Mouse (Mus musculus): Measurements from ENCODE around the gene Zyg11b. TPM values are rescaled to one million over a fixed set of nuclear protein-coding genes. Genes with fewer than 3 reads are reported as not detected.

Gene Zyg11b
- polyA plus RNA-seq, 1 experiment from 2014 or later: 23.1 TPM

DNA sequence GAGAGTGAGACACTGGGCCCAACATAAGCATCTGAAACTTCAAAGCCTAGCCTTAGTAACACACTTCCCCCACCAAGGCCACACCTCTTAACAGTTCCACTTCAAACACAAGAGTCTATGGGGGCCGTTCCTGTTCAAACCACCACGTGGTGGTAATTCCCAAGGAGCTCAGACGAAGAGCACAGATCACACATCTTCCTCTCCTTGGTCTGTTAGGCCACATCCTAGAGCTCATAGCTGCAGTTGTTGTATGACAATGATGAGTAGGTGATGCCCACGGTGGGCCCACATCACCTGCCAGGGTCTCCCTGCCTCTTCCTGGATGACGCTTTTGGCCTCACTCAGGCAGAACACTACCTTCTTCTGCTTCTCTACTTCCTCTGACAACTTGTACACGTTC is 9.8 kb upstream of the Zyg11b start:
- WGBS: 69% methylated on average over 6 of the region's 6 CpGs
- no peak overlapping the region for H3K4me2 ChIP-seq
- no peak overlapping the region for H3K27ac ChIP-seq (replicated peaks)

DNA sequence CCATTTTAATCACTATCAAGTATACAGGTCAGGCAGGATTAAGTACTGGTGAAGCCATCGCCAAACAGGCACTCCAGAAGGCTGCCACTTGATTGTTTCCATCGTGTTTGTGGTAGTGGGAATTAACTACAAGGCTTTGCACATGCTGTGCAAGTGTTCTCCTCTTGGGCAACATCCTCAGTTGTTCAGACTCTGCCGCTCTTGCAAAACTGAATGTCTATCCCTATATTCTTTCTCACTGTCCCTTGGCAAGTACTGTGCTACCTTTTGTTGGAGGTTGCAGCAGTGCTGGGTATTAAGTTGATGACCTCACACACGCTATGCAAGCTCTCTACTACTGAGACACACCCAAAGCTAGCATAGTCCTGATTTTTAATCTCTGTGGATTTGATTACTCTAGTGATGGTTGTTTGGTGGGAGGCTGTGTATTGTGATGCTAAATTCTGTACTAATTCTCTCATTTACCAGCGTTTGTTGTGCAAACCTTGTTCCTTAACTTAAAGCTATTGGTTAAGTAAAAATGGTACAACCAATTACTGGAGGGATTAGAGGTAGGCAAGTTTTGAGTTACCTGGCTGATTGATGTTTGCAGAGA is 1.5 kb upstream of the Zyg11b start:
- Histone ChIP-seq H3K4me1 (replicated peaks) (peaks cover 30% of the 10 kb centered on the region), H3K27me3 (no peaks in the 10 kb centered on the region), H3K9ac (no peak overlapping the region), H3K4me3 (no peak overlapping the region), H3K36me3 (no peaks in the 10 kb centered on the region), H3K4me2 (no peak overlapping the region), H3K27ac (replicated peaks) (no peak overlapping the region), H3K9me3 (peaks cover 10% of the 10 kb centered on the region; the same call in 1 of the 2 replicates)
- WGBS: 78% methylated on average over 5 of the region's 5 CpGs
- no peak for ATAC-seq (ENCODE audit: low read depth)

More for the DNA sequence above, 9.8 kb upstream of the Zyg11b start:
- H3K9ac ChIP-seq: no peak overlapping the region
- 0 out of 2 replicates have a peak, but pooled peaks cover 2% of the 10 kb centered on the region for H3K9me3 ChIP-seq
- no peak for ATAC-seq (ENCODE audit: low read depth)
- H3K4me1 ChIP-seq (replicated peaks): no peaks in the 10 kb centered on the region
- no peak overlapping the region for H3K4me3 ChIP-seq
- no peaks in the 10 kb centered on the region for H3K27me3 ChIP-seq
- H3K36me3 ChIP-seq: no peaks in the 10 kb centered on the region

DNA sequence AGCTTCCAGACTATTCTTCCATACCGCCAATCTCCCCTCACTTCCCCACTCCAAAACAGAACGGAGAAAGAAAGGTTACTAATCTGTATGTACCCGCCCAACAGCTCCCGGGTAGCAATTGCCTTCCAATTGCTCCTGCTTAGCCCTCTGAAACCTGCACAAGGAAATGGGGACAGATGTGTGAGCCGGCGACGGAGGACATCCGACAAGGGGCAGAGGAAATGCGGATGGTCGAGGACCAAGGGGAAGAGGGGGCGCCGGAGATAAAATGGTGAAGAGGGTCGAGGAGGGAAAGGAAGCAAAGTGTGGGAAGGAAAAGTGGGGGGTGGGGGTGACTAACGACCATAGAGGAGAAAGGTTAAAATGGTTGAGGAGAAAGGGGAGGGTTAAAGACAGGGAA is 630 bp downstream of the Zyg11b start:
- H3K9ac ChIP-seq: peak overlapping the region; percentile 95
- peaks cover 3% of the 10 kb centered on the region; the same call in 1 of the 2 replicates for H3K9me3 ChIP-seq
- ATAC-seq (ENCODE audit: low read depth): peak; percentile 29
- peak overlapping the region; percentile 93 for H3K27ac ChIP-seq (replicated peaks)
- H3K4me1 ChIP-seq (replicated peaks): peaks cover 30% of the 10 kb centered on the region
- WGBS: 1% methylated on average over 14 of the region's 14 CpGs
- H3K4me2 ChIP-seq: peak overlapping the region; percentile 67
- peak overlapping the region; percentile 90 for H3K4me3 ChIP-seq
- H3K36me3 ChIP-seq: no peaks in the 10 kb centered on the region
- no peaks in the 10 kb centered on the region for H3K27me3 ChIP-seq

DNA sequence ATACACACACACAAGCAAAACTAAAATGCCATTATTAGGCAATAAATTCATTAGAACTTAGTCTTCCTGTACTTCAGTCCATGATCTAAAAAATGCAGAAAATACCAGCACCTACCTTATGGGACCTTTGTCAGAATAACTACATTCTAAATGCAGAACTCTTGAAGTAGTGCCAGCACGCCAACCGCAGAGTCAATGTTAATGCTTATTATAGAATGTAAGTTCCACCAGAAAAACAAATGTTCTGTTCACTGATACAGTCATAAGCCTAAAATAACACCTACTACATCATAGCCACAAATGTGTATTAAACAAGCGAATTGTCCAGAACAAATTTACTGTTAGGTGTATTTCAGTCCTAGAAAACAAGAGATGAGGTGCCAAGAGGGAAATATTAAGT is 23.9 kb downstream of the Zyg11b start:
- H3K27me3 ChIP-seq: no peaks in the 10 kb centered on the region

DNA sequence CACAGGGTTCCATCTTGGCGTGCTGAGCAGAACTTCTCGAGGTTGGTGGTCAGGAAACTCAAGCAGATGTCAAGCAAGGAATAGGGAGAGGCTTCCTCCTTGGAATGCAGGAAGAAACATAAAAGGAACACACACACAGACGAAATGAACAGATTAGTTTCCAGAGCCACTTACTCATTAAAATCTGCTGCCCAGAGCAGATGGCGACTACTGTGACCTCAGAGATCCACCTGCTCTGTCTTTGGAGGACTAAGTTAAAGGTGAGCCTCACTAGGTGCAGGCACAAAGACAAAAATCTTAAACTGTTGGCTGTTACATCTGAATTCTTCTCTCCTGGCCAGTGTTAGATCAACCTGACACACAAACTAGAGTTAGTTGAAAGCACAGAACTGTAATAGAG is 28.6 kb downstream of the Zyg11b start:
- Histone ChIP-seq H3K4me1 (replicated peaks) (0 out of 2 replicates have a peak, but pooled peaks cover 4% of the 10 kb centered on the region), H3K4me3 (no peak overlapping the region), H3K27me3 (no peaks in the 10 kb centered on the region), H3K27ac (replicated peaks) (no peak overlapping the region; the same call in 1 of the 2 replicates), H3K9ac (no peak overlapping the region), H3K9me3 (no peaks in the 10 kb centered on the region), H3K36me3 (peaks cover 29% of the 10 kb centered on the region), H3K4me2 (no peak overlapping the region)
- 79% methylated on average over 4 of the region's 4 CpGs for WGBS
- ATAC-seq (ENCODE audit: low read depth): no peak

More for the DNA sequence above, 23.9 kb downstream of the Zyg11b start:
- WGBS: 96% methylated on average over 3 of the region's 3 CpGs
- H3K27ac ChIP-seq (replicated peaks): no peak overlapping the region
- no peaks in the 10 kb centered on the region for H3K9me3 ChIP-seq
- H3K4me2 ChIP-seq: no peak overlapping the region
- no peak overlapping the region for H3K4me3 ChIP-seq
- H3K9ac ChIP-seq: no peak overlapping the region
- H3K4me1 ChIP-seq (replicated peaks): 0 out of 2 replicates have a peak, but pooled peaks cover 4% of the 10 kb centered on the region
- peaks cover 5% of the 10 kb centered on the region; the same call in 1 of the 2 replicates for H3K36me3 ChIP-seq
- ATAC-seq (ENCODE audit: low read depth): no peak

DNA sequence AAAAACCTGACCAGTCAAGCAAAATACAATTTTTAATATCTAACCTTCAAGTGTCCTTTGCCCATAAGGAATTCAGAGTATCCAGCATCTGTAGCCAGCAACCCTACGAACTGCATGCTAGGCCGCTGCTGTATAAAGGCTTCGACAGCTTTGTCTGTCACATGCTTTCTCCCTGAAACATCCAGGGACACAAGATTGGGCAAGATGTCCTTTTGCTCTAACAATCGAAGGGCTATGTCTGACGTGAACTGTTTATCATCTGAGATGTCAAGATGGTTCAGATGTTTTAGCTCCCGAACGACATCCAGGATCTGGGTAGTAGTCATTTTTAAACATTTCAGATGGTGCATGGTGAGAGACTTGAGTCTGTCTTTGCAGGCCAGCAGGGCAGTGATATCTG is 35.1 kb downstream of the Zyg11b start:
- no peaks in the 10 kb centered on the region for H3K27me3 ChIP-seq
- no peak overlapping the region for H3K9ac ChIP-seq
- no peak overlapping the region for H3K4me2 ChIP-seq
- H3K4me3 ChIP-seq: no peak overlapping the region
- no peaks in the 10 kb centered on the region for H3K9me3 ChIP-seq
- no peaks in the 10 kb centered on the region for H3K4me1 ChIP-seq (replicated peaks)
- peaks cover 67% of the 10 kb centered on the region for H3K36me3 ChIP-seq
- 97% methylated on average over 7 of the region's 7 CpGs for WGBS
- ATAC-seq (ENCODE audit: low read depth): no peak
- H3K27ac ChIP-seq (replicated peaks): no peak overlapping the region

DNA sequence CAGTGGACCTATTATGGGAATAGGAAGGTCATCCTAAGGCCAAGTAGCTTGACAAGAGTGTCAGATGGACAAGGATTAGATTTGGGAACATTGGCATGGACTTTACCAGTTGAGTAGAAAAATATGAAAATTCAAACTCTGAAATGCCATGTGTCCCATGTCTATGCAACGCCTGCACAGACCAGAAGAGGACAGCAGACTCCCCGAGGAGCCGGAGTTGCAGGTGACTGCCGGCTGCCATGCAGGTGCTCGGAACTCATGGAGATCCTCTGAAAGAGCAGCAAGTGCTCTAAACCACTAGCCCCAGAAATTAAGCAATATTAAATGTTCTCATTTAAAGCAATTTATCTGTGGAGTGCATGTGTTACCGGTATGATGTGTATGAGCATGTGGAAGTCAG is 47.6 kb downstream of the Zyg11b start:
- H3K36me3 ChIP-seq: peaks cover 90% of the 10 kb centered on the region
- no peak overlapping the region for H3K9ac ChIP-seq
- no peaks in the 10 kb centered on the region for H3K4me1 ChIP-seq (replicated peaks)
- no peak overlapping the region for H3K27ac ChIP-seq (replicated peaks)
- no peak overlapping the region for H3K4me2 ChIP-seq
- no peaks in the 10 kb centered on the region for H3K9me3 ChIP-seq
- 93% methylated on average over 6 of the region's 6 CpGs for WGBS
- H3K4me3 ChIP-seq: no peak overlapping the region
- H3K27me3 ChIP-seq: no peaks in the 10 kb centered on the region
- ATAC-seq (ENCODE audit: low read depth): no peak

DNA sequence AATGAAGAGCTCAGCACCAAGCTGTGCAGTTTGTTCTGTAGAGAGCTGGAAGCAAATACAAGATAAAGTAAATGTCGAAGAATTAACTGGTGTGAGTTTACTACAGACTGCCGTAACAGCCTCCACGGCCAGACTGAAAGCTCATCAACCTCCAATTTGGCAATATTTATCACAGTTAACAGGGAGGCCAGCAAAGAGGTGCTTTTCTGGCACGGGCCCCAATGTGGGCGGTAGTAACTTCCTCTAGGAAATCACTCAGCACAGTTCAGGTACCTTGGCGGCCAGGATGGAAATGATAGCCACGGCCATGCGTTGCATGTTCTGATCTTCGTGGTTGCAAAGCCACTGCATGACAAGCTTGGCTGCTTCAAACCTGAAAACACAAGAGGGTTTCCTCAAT is 50.4 kb downstream of the Zyg11b start:
- H3K4me2 ChIP-seq: no peak overlapping the region
- peaks cover 73% of the 10 kb centered on the region for H3K36me3 ChIP-seq
- H3K4me3 ChIP-seq: no peak overlapping the region
- no peaks in the 10 kb centered on the region for H3K4me1 ChIP-seq (replicated peaks)
- no peak for ATAC-seq (ENCODE audit: low read depth)
- no peaks in the 10 kb centered on the region for H3K9me3 ChIP-seq
- H3K27me3 ChIP-seq: no peaks in the 10 kb centered on the region
- no peak overlapping the region for H3K9ac ChIP-seq
- 97% methylated on average over 9 of the region's 9 CpGs for WGBS
- no peak overlapping the region for H3K27ac ChIP-seq (replicated peaks)

DNA sequence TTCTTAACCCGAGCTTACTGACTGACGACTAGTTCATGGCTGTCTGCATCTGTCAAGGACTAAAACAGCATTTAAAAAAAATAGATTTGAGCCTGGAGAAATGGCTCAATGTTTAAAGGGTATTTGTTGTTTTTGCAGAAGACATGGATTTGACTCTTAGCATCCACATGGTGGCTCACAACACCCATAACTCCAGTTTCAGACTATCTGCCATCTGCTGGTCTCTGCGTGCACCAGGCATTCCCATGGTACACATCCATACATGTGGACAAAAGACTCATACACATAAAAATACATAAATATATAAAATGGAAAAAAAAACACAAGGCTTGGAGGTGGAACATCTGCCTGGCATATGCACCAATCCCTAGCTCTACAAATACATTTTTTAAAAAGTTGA is 51.6 kb downstream of the Zyg11b start:
- no peaks in the 10 kb centered on the region for H3K4me1 ChIP-seq (replicated peaks)
- H3K9me3 ChIP-seq: no peaks in the 10 kb centered on the region
- H3K4me3 ChIP-seq: no peak overlapping the region
- H3K9ac ChIP-seq: no peak overlapping the region
- no peak for ATAC-seq (ENCODE audit: low read depth)
- no peaks in the 10 kb centered on the region for H3K27me3 ChIP-seq
- H3K27ac ChIP-seq (replicated peaks): no peak overlapping the region
- 86% methylated on average over 3 of the region's 3 CpGs for WGBS
- H3K4me2 ChIP-seq: no peak overlapping the region
- peaks cover 74% of the 10 kb centered on the region for H3K36me3 ChIP-seq

DNA sequence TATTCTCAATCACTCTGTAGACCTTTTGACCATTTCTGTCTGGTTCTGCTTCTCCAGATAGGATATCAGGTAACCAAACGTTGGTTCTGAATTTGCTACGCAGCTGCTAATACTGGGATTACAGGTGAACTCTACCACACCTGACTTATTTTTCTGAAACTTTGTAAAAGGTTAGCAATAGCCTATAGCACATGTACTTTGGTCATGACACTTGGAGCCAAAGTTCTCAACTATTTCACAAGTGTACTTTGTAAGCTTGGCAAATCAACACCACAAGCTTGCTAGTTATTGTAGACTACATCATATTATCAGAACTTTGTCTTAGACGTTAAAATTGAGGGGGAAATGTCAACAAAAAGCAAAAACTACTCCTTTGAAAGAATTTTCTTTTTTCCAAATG is 67.2 kb downstream of the Zyg11b start:
- H3K4me3 ChIP-seq: no peak overlapping the region
- no peak for ATAC-seq (ENCODE audit: low read depth)
- H3K4me1 ChIP-seq (replicated peaks): no peaks in the 10 kb centered on the region
- H3K36me3 ChIP-seq: peaks cover 79% of the 10 kb centered on the region
- H3K27ac ChIP-seq (replicated peaks): no peak overlapping the region
- H3K27me3 ChIP-seq: no peaks in the 10 kb centered on the region
- H3K4me2 ChIP-seq: no peak overlapping the region
- no peak overlapping the region for H3K9ac ChIP-seq
- no peaks in the 10 kb centered on the region for H3K9me3 ChIP-seq
- WGBS: 95% methylated on average over 3 of the region's 3 CpGs

DNA sequence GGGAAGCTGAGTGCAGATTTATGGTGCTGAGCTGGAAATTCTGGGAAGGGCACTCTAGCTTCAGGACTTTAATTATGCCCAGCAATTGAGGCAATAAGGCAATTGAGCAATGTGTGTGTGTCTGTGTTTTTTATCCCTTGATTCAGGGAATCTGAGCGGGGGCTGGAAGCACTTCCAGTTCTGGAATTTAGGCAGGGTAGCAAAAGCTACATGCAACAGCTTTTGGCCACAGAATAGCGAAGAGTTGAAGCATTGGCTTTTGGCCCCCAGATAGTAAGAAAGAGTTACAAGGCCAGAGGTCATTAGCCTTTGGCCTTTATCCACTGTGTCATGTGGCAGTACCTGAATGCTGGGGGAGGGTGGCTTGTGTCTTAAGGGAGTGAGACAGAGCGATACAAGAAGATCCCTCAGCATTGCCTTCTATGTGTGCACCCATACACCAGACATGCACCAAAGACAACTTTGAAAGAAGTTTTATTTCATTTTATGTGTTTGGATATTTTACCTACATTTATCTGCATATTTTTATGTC is 75.5 kb downstream of the Zyg11b start:
- no peak for ATAC-seq (ENCODE audit: low read depth)
- H3K4me2 ChIP-seq: no peak overlapping the region
- no peak overlapping the region for H3K9ac ChIP-seq
- 32% methylated on average over 3 of the region's 3 CpGs for WGBS
- no peaks in the 10 kb centered on the region for H3K9me3 ChIP-seq
- H3K27ac ChIP-seq (replicated peaks): no peak overlapping the region
- no peak overlapping the region for H3K4me3 ChIP-seq
- no peaks in the 10 kb centered on the region for H3K4me1 ChIP-seq (replicated peaks)
- H3K27me3 ChIP-seq: peaks cover 4% of the 10 kb centered on the region; the same call in 1 of the 2 replicates
- no peaks in the 10 kb centered on the region for H3K36me3 ChIP-seq

DNA sequence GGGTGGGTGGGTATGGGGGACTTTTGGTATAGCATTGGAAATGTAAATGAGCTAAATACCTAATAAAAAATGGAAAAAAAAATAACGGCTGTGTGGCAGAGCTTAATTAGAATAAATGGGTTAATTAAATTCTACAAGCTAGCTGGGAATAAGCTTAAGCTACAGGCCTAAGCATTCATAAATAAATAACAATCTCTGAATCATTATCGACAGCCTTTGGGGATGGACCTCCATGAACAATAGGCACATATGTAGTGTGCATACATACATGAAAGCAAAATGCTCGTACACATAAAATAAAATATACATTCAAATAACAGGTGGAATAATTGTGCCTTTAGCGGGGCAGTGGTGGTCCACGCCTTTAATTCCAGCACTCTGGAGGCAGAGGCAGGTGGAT is 78.4 kb downstream of the Zyg11b start:
- Histone ChIP-seq H3K4me2 (no peak overlapping the region), H3K4me1 (replicated peaks) (peaks cover 5% of the 10 kb centered on the region; the same call in 1 of the 2 replicates), H3K9me3 (no peaks in the 10 kb centered on the region), H3K27ac (replicated peaks) (no peak overlapping the region), H3K4me3 (no peak overlapping the region), H3K9ac (no peak overlapping the region), H3K27me3 (peaks cover 32% of the 10 kb centered on the region), H3K36me3 (no peaks in the 10 kb centered on the region)
- WGBS: 76% methylated on average over 5 of the region's 5 CpGs
- ATAC-seq (ENCODE audit: low read depth): 0 out of 2 replicates have a peak, but pooled peaks have one; percentile 67

DNA sequence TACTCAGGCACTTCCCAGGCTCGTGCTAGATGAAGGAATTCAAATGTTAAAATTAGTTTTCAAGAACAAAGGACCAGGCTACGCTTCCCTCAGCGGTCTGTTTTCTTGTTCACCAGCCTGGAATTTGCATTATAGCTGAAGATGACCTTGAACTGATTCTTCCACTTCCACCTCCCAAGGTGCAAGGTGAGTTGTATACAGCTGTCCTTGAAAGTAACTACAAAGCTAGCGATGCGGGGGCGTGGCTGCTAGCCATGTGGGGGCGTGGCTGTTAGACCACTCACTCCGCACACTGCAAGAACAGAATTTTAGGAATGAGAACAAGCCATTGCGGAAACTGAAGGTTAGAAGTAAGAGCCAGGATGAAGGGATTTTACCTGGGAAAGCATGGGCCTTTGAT is 81.9 kb downstream of the Zyg11b start:
- no peak for ATAC-seq (ENCODE audit: low read depth)
- Histone ChIP-seq H3K9ac (no peak overlapping the region), H3K36me3 (no peaks in the 10 kb centered on the region), H3K27me3 (peaks cover 60% of the 10 kb centered on the region), H3K4me3 (no peak overlapping the region), H3K4me2 (no peak overlapping the region), H3K9me3 (no peaks in the 10 kb centered on the region), H3K4me1 (replicated peaks) (peaks cover 8% of the 10 kb centered on the region; the same call in 1 of the 2 replicates), H3K27ac (replicated peaks) (no peak overlapping the region)
- WGBS: 6% methylated on average over 9 of the region's 9 CpGs

Measured in neural tube, embryonic 13.5 days (tissue).